Mouse (Mus musculus) cerebellum, adult 2 months (tissue): ENCODE results near the gene Bbc3. TPM values are rescaled to one million over a fixed set of nuclear protein-coding genes. Genes with fewer than 3 reads are reported as not detected.

Source experiments
- DNase-seq, 2 experiments: peaks; one replicate each; pipeline ENCODE4 v3.0.0; 2021
- H3K27ac ChIP-seq: fragments of 200-500 bp; 2 replicates; pipeline ENCODE4 v1.5.1; 2012; ENCODE audit warnings: low read length, control low read depth, inconsistent platforms; ENCODE audit not compliant: insufficient read depth
- H3K27me3 ChIP-seq: fragments of 200-500 bp; 2 replicates; pipeline ENCODE4 v1.6.1; 2012; ENCODE audit warnings: inconsistent platforms, mild to moderate bottlenecking, low read length, moderate library complexity; ENCODE audit not compliant: control insufficient read depth, insufficient read depth
- H3K4me1 ChIP-seq: fragments of 200-500 bp; 2 replicates; pipeline ENCODE4 v1.6.1; 2011; ENCODE audit warnings: low read length; ENCODE audit not compliant: control insufficient read depth, insufficient read depth
- H3K4me3 ChIP-seq: fragments of 200-500 bp; replicated peaks from 2 replicates; pipeline ENCODE3; 2011; ENCODE audit warnings: mild to moderate bottlenecking, low read depth, low read length, control low read depth; ENCODE audit not compliant: insufficient read depth
- CTCF ChIP-seq: fragments of 200-500 bp; IDR thresholded peaks from 2 replicates; pipeline ENCODE4 v1.5.1; 2011; ENCODE audit warnings: low read depth, mild to moderate bottlenecking, control low read depth, low read length, moderate library complexity, borderline replicate concordance; ENCODE audit not compliant: insufficient read depth
- POLR2A ChIP-seq: fragments of 200-500 bp; IDR thresholded peaks from 2 replicates; pipeline ENCODE4 v1.6.1; 2011; ENCODE audit warnings: low read length, control low read depth, borderline replicate concordance; ENCODE audit not compliant: insufficient read depth
- WGBS: fragments of 180-500 bp; shearing (Covaris S2); methylation state at CpG from one replicate; pipeline ENCODE4 v1.1.7; 2018; 5-methylcytosine and 5-hydroxymethylcytosine counted together
- polyA plus RNA-seq: library from polyadenylated mRNA; depleted of rRNA; stranded (reverse); fragments of >200 nt; gene quantifications from 2 replicates; pipeline ENCODE4 v1.2.3, GENCODE M21; 2012

The Bbc3 gene
- polyA plus RNA-seq, 1 experiment = 17.0 TPM

DNA sequence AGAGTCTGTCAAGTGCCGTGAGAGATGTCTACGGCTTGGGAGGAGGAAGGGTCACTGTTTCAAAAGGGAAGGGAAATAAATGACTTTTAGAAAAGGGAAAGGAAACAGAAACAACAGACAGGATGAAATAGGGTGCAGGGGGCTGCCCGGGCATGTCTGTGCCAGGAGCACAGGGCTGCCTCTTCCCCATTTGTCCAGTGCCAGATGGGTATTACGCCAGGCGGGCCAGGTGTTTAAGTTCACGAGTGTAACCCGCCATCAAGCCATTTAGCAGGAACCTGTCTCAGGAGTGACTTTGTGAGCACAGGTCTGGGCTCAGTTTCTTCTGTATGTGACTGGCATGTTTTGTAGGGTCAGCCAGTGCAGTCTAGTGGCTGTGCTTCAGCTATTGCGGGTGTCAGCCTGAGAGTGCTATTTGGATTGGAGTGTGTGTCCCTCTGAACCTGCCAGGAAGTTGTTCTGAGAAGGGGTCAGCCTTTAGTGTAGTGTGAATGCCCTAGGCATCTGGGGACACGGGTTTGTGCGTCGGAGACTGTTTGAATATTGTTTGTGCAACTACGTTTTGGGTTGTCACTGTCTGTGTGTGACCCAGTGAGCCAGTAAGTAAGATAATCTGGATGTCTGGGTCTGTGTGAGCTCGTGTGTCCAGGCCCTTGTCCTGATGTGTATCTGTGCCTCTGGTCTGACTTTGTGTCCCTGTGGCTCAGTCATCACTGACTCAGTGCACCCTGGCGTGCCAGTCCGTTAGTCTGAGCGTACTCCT lies 543 bp downstream of the Bbc3 start:
- DNase-seq = no peak
- H3K27me3 ChIP-seq = no peaks in the 10 kb centered on the region
- TF ChIP-seq POLR2A (no peak), CTCF (no peak)
- WGBS = 29% methylated on average over 16 of the region's 16 CpGs
- peak overlapping the region; percentile 66 for H3K27ac ChIP-seq
- peak overlapping the region; percentile 91 for H3K4me3 ChIP-seq
- peaks cover 11% of the 10 kb centered on the region for H3K4me1 ChIP-seq

DNA sequence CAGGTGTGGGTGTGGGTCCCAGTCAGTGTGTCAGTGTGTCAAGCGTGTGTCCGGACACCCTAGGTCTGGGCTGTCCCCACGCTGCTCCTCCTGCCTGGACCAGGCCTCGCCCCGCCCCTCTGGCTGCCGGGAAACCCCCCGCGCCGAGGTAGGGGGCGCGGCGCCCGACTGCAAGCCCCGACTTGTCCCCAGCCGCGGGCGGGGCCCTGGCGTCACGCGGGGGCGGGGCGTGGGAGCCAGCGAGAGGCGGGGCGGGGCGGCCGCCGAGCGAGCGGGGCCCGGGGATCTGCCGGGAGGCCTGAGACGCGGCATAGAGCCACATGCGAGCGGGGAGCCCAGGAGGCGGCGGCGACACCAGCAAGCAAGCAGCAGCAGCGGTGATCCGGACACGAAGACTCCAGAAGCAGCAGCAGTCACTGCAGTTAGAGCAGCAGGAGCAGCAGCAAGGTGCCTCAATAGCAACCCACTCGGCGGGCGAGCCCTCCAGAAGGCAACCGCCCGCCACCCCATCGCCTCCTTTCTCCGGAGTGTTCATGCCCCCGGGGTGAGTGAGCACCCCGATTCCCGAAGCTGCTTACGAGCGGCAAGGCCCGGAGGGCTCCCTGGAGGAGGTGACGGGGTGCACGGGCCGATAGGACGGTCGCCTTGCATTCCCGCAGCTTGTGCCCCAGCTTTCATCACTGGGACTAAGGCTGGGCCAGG lies 1.3 kb downstream of the Bbc3 start:
- no peak for TF ChIP-seq CTCF
- TF ChIP-seq POLR2A = peak; percentile 45; the same call in 1 of the 2 replicates
- WGBS = under 1% methylated on average over 61 of the region's 61 CpGs
- peak overlapping the region; percentile 91 for H3K4me3 ChIP-seq
- peak; percentile 89 to 92 for DNase-seq
- peak overlapping the region; percentile 70 for H3K27ac ChIP-seq
- no peaks in the 10 kb centered on the region for H3K27me3 ChIP-seq
- H3K4me1 ChIP-seq = peaks cover 11% of the 10 kb centered on the region

DNA sequence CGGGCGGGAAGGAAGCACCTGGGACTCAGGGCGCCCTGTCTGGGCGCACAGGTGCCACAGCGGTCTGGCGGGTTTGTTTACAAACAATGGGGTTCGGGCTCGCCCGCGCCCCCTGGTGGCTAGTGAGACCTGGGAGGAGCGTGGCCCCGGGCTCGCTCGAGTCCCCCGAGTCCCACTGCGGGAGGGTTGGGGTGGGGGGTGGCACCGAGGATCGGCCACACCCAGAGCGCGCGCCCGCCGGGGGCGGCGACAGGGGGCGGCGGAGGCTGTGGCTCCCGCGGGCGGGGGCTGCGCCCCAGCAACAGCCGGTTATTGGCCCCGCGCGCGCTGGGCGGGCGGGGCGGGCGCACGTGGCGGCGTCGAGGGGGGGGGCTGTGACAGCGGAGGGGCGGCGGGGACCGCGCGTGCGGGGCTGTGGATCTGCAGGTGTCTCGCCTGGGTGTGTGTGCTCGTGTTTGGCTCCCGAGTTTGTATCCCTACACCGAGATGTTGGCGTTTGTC lies 1.9 kb downstream of the Bbc3 start:
- WGBS = 2% methylated on average over 56 of the region's 56 CpGs

GRCm38 (mm10) chr7:16310521-16311452 lies 2.6 kb downstream of the Bbc3 start:
- DNase-seq = peak; percentile 64 to 66

More for the DNA sequence above, 1.9 kb downstream of the Bbc3 start:
- peaks cover 11% of the 10 kb centered on the region for H3K4me1 ChIP-seq
- peak; percentile 63 for TF ChIP-seq CTCF
- peak; percentile 47; the same call in 1 of the 2 replicates for TF ChIP-seq POLR2A
- H3K4me3 ChIP-seq = peak overlapping the region; percentile 91
- peak overlapping the region; percentile 70 for H3K27ac ChIP-seq
- peak; percentile 87 to 92 for DNase-seq
- H3K27me3 ChIP-seq = no peaks in the 10 kb centered on the region

GRCm38 (mm10) chr7:16311453-16312004 lies 3.3 kb downstream of the Bbc3 start:
- no peaks in the 10 kb centered on the region for H3K27me3 ChIP-seq
- DNase-seq = no peak
- peak overlapping the region; percentile 76 for H3K4me3 ChIP-seq
- WGBS = 2% methylated on average over 14 of the region's 14 CpGs
- H3K27ac ChIP-seq = peak overlapping the region; percentile 42; the same call in 1 of the 2 replicates
- H3K4me1 ChIP-seq = peaks cover 11% of the 10 kb centered on the region
- no peak for TF ChIP-seq CTCF
- TF ChIP-seq POLR2A = no peak

More at GRCm38 (mm10) chr7:16310521-16311452, 2.6 kb downstream of the Bbc3 start:
- peaks cover 11% of the 10 kb centered on the region for H3K4me1 ChIP-seq
- peak overlapping the region; percentile 67 for H3K27ac ChIP-seq
- peak overlapping the region; percentile 76 for H3K4me3 ChIP-seq
- no peaks in the 10 kb centered on the region for H3K27me3 ChIP-seq
- under 1% methylated on average over 31 of the region's 31 CpGs for WGBS
- TF ChIP-seq CTCF (no peak), POLR2A (no peak)

GRCm38 (mm10) chr7:16312011-16312671 lies 3.9 kb downstream of the Bbc3 start:
- no peaks in the 10 kb centered on the region for H3K27me3 ChIP-seq
- under 1% methylated on average over 47 of the region's 49 CpGs for WGBS
- no peak for TF ChIP-seq POLR2A
- TF ChIP-seq CTCF = no peak
- peak; percentile 39 to 59 for DNase-seq
- H3K4me3 ChIP-seq = peak overlapping the region; percentile 76
- peaks cover 11% of the 10 kb centered on the region for H3K4me1 ChIP-seq
- H3K27ac ChIP-seq = peak overlapping the region; percentile 15; the same call in 1 of the 2 replicates
